Mouse (Mus musculus) midbrain, embryonic 13.5 days (tissue): ENCODE results near the gene Kcnk7. TPM values are rescaled to one million over a fixed set of nuclear protein-coding genes. Genes with fewer than 3 reads are reported as not detected.

Experiments
- ATAC-seq: fragments of 200-750 bp; cut with Nextera tagmentation; 2 replicates; pipeline ENCODE4 v1.8.0; 2017; ENCODE audit warnings: mild to moderate bottlenecking, moderate TSS enrichment, moderate library complexity
- H3K27ac ChIP-seq: fragments of 300-500 bp; sonication (generic); 2 replicates; pipeline ENCODE4 v1.5.1; 2015; ENCODE audit warnings: inconsistent platforms, mild to moderate bottlenecking, moderate library complexity
- H3K27me3 ChIP-seq: fragments of 300-500 bp; sonication (generic); 2 replicates; pipeline ENCODE4 v1.6.1; 2015; ENCODE audit warnings: mild to moderate bottlenecking, inconsistent platforms
- H3K36me3 ChIP-seq: fragments of 300-500 bp; sonication (generic); 2 replicates; pipeline ENCODE4 v1.6.1; 2015; ENCODE audit warnings: mild to moderate bottlenecking, inconsistent platforms
- H3K4me1 ChIP-seq: fragments of 300-500 bp; sonication (generic); replicated peaks from 2 replicates; pipeline ENCODE4 v1.6.1; 2015; ENCODE audit warnings: inconsistent platforms
- H3K4me2 ChIP-seq: fragments of 300-500 bp; sonication (generic); replicated peaks from 2 replicates; pipeline ENCODE4 v1.6.1; 2015; ENCODE audit warnings: moderate library complexity, mild to moderate bottlenecking, inconsistent platforms
- H3K4me3 ChIP-seq: fragments of 300-500 bp; sonication (generic); replicated peaks from 2 replicates; pipeline ENCODE4 v1.5.1; 2015; ENCODE audit warnings: mild to moderate bottlenecking, inconsistent platforms
- H3K9ac ChIP-seq: fragments of 300-500 bp; sonication (generic); replicated peaks from 2 replicates; pipeline ENCODE4 v1.6.1; 2015; ENCODE audit warnings: mild to moderate bottlenecking, inconsistent platforms
- H3K9me3 ChIP-seq: fragments of 300-500 bp; sonication (generic); 2 replicates; pipeline ENCODE4 v1.6.1; 2016; ENCODE audit warnings: mild to moderate bottlenecking, inconsistent platforms
- WGBS: fragments of 180-500 bp; shearing (Covaris S2); methylation state at CpG from one replicate; pipeline ENCODE4 v1.1.7; 2015; 5-methylcytosine and 5-hydroxymethylcytosine counted together
- polyA plus RNA-seq: library from polyadenylated mRNA; unstranded; fragments of >200 nt; fragmentation: Nextera tagmentation; extraction: Ambion mirVana; gene quantifications from 2 replicates; pipeline ENCODE4 v1.2.1, GENCODE M21; 2015

Gene Kcnk7
- polyA plus RNA-seq, 1 experiment from 2014 or later, result 0.15 TPM

GRCm38 (mm10) chr19:5692086-5692912 is 11.9 kb upstream of the Kcnk7 start:
- H3K36me3 ChIP-seq, result peaks cover 46% of the 10 kb centered on the region
- 75% methylated on average over 10 of the region's 10 CpGs for WGBS
- peaks cover 10% of the 10 kb centered on the region for H3K27me3 ChIP-seq
- H3K27ac ChIP-seq, result 0 out of 2 replicates have a peak overlapping the region, but pooled peaks have one; percentile 30
- no peaks in the 10 kb centered on the region for H3K9me3 ChIP-seq
- no peak for ATAC-seq
- H3K4me3 ChIP-seq, result peak overlapping the region; percentile 8; the same call in 1 of the 2 replicates
- H3K9ac ChIP-seq, result peak overlapping the region; percentile 92
- H3K4me1 ChIP-seq, result peaks cover 62% of the 10 kb centered on the region
- peak overlapping the region; percentile 100 for H3K4me2 ChIP-seq

- Histone ChIP-seq H3K27ac (no peak overlapping the region), H3K27me3 (peaks cover 10% of the 10 kb centered on the region), H3K36me3 (peaks cover 52% of the 10 kb centered on the region), H3K4me2 (peak overlapping the region; percentile 100), H3K9ac (peak overlapping the region; percentile 92), H3K9me3 (no peaks in the 10 kb centered on the region), H3K4me3 (0 out of 2 replicates have a peak overlapping the region, but pooled peaks have one; percentile 6), H3K4me1 (peaks cover 55% of the 10 kb centered on the region)
- no peak for ATAC-seq
- 79% methylated on average over 10 of the region's 10 CpGs for WGBS
Measured at GRCm38 (mm10) chr19:5692913-5693396, 11.2 kb upstream of the Kcnk7 start.

GRCm38 (mm10) chr19:5693801-5694200 is 10.4 kb upstream of the Kcnk7 start:
- 0 out of 2 replicates have a peak overlapping the region, but pooled peaks have one; percentile 0 for H3K9ac ChIP-seq
- no peak overlapping the region for H3K4me2 ChIP-seq
- peaks cover 10% of the 10 kb centered on the region for H3K27me3 ChIP-seq
- H3K27ac ChIP-seq, result no peak overlapping the region
- no peaks in the 10 kb centered on the region for H3K9me3 ChIP-seq
- H3K36me3 ChIP-seq, result peaks cover 60% of the 10 kb centered on the region
- ATAC-seq, result no peak
- no peak overlapping the region for H3K4me3 ChIP-seq
- 87% methylated on average over 6 of the region's 6 CpGs for WGBS
- H3K4me1 ChIP-seq, result peaks cover 53% of the 10 kb centered on the region

GRCm38 (mm10) chr19:5695849-5696462 is 8.2 kb upstream of the Kcnk7 start:
- Histone ChIP-seq H3K4me3 (peak overlapping the region; percentile 37), H3K9ac (peak overlapping the region; percentile 63), H3K4me2 (peak overlapping the region; percentile 59), H3K27ac (no peak overlapping the region), H3K36me3 (peaks cover 75% of the 10 kb centered on the region), H3K9me3 (no peaks in the 10 kb centered on the region), H3K27me3 (peaks cover 10% of the 10 kb centered on the region), H3K4me1 (peaks cover 36% of the 10 kb centered on the region)
- ATAC-seq, result peak; percentile 62
- 7% methylated on average over 41 of the region's 41 CpGs for whole genome bisulfite sequencing

GRCm38 (mm10) chr19:5704801-5705571 is 819 bp downstream of the Kcnk7 start:
- no peak for ATAC-seq
- Histone ChIP-seq H3K27ac (no peak overlapping the region), H3K36me3 (peaks cover 77% of the 10 kb centered on the region), H3K27me3 (no peaks in the 10 kb centered on the region), H3K4me3 (no peak overlapping the region), H3K4me1 (no peaks in the 10 kb centered on the region), H3K4me2 (no peak overlapping the region), H3K9ac (0 out of 2 replicates have a peak overlapping the region, but pooled peaks have one; percentile 0), H3K9me3 (no peaks in the 10 kb centered on the region)
- 45% methylated on average over 10 of the region's 10 CpGs for WGBS

- peaks cover 6% of the 10 kb centered on the region; the same call in 1 of the 2 replicates for H3K4me1 ChIP-seq
- ATAC-seq, result no peak
- no peak overlapping the region for H3K9ac ChIP-seq
- no peaks in the 10 kb centered on the region for H3K27me3 ChIP-seq
- 93% methylated on average over 6 of the region's 6 CpGs for WGBS
- H3K4me3 ChIP-seq, result no peak overlapping the region
- H3K4me2 ChIP-seq, result no peak overlapping the region
- no peak overlapping the region for H3K27ac ChIP-seq
- H3K36me3 ChIP-seq, result peaks cover 72% of the 10 kb centered on the region
- H3K9me3 ChIP-seq, result no peaks in the 10 kb centered on the region
Measured at GRCm38 (mm10) chr19:5710068-5710467, 5.9 kb downstream of the Kcnk7 start.

- Histone ChIP-seq H3K4me3 (no peak overlapping the region), H3K4me1 (peaks cover 10% of the 10 kb centered on the region), H3K27ac (no peak overlapping the region), H3K36me3 (peaks cover 72% of the 10 kb centered on the region), H3K27me3 (no peaks in the 10 kb centered on the region), H3K9ac (no peak overlapping the region), H3K4me2 (no peak overlapping the region), H3K9me3 (no peaks in the 10 kb centered on the region)
- WGBS, result 76% methylated on average over 8 of the region's 8 CpGs
- no peak for ATAC-seq
Measured at GRCm38 (mm10) chr19:5710581-5710980, 6.4 kb downstream of the Kcnk7 start.

GRCm38 (mm10) chr19:5711218-5711617 is 7.1 kb downstream of the Kcnk7 start:
- H3K4me1 ChIP-seq, result peaks cover 17% of the 10 kb centered on the region
- H3K4me2 ChIP-seq, result no peak overlapping the region
- peaks cover 69% of the 10 kb centered on the region for H3K36me3 ChIP-seq
- no peak overlapping the region for H3K4me3 ChIP-seq
- H3K9me3 ChIP-seq, result no peaks in the 10 kb centered on the region
- no peak overlapping the region for H3K9ac ChIP-seq
- H3K27ac ChIP-seq, result no peak overlapping the region
- no peaks in the 10 kb centered on the region for H3K27me3 ChIP-seq
- 7% methylated on average over 3 of the region's 3 CpGs for WGBS
- ATAC-seq, result no peak

- H3K4me2 ChIP-seq, result no peak overlapping the region
- peaks cover 62% of the 10 kb centered on the region for H3K36me3 ChIP-seq
- no peak overlapping the region for H3K9ac ChIP-seq
Measured at GRCm38 (mm10) chr19:5711907-5712460, 7.8 kb downstream of the Kcnk7 start.

GRCm38 (mm10) chr19:5713255-5713654 is 9.1 kb downstream of the Kcnk7 start:
- no peak for ATAC-seq
- Histone ChIP-seq H3K9ac (no peak overlapping the region; the same call in 1 of the 2 replicates), H3K4me1 (peaks cover 30% of the 10 kb centered on the region), H3K4me2 (no peak overlapping the region), H3K27ac (no peak overlapping the region), H3K9me3 (no peaks in the 10 kb centered on the region), H3K4me3 (no peak overlapping the region), H3K27me3 (no peaks in the 10 kb centered on the region), H3K36me3 (peaks cover 56% of the 10 kb centered on the region)
- WGBS, result 78% methylated on average over 5 of the region's 5 CpGs

More at GRCm38 (mm10) chr19:5711907-5712460, 7.8 kb downstream of the Kcnk7 start:
- no peaks in the 10 kb centered on the region for H3K9me3 ChIP-seq
- WGBS, result 92% methylated on average over 14 of the region's 14 CpGs
- peaks cover 24% of the 10 kb centered on the region for H3K4me1 ChIP-seq
- no peak for ATAC-seq
- no peak overlapping the region for H3K27ac ChIP-seq
- H3K4me3 ChIP-seq, result no peak overlapping the region
- no peaks in the 10 kb centered on the region for H3K27me3 ChIP-seq

- peaks cover 30% of the 10 kb centered on the region for H3K4me1 ChIP-seq
- H3K4me2 ChIP-seq, result no peak overlapping the region
- H3K9ac ChIP-seq, result no peak overlapping the region; the same call in 1 of the 2 replicates
- H3K27ac ChIP-seq, result no peak overlapping the region
- ATAC-seq, result no peak
- H3K9me3 ChIP-seq, result no peaks in the 10 kb centered on the region
- H3K36me3 ChIP-seq, result peaks cover 56% of the 10 kb centered on the region
- H3K27me3 ChIP-seq, result no peaks in the 10 kb centered on the region
- no peak overlapping the region for H3K4me3 ChIP-seq
- 9% methylated on average over 2 of the region's 2 CpGs for WGBS
Measured at GRCm38 (mm10) chr19:5713730-5714129, 9.6 kb downstream of the Kcnk7 start.
